Mouse (Mus musculus) embryonic fibroblast, embryonic 13.5 days (primary cell): ENCODE results near the gene Ncs1.

Source experiments
- CTCF ChIP-seq: IDR thresholded peaks from 2 replicates; pipeline ENCODE4 v1.5.1; 2011; ENCODE audit warnings: mild to moderate bottlenecking, control low read depth, low read length, moderate library complexity, borderline replicate concordance; ENCODE audit not compliant: insufficient read depth
- POLR2A ChIP-seq: IDR thresholded peaks from 2 replicates; pipeline ENCODE4 v1.6.1; 2011; ENCODE audit warnings: low read depth, mild to moderate bottlenecking, control low read depth, low read length, moderate library complexity

DNA sequence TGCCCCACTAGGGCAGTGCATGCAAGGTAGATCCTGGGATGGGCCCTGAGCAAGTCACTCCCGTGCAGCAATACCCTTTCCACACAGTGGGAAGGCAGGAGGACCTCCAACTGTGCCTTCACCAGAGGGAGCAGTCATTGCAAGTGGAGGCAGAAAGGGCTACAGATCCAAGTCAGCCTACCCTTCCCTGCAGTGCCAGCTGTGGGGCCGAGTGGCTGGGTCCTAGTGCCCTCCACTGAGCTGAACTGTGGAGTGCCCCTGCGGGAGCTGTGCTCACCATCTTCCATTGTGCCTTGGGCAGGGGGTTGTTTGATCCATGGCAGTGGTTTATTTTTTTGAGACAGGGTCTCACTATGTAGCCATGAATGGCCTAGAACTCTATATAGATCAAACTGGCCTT is 34.4 kb upstream of the Ncs1 start:
- TF ChIP-seq POLR2A (no peak), CTCF (no peak)
